Mouse (Mus musculus): ENCODE data around the gene Yaf2.

- peak; percentile 37 for TF ChIP-seq CTCF (IDR thresholded peaks at IDR 0.05; ENCODE audit: control insufficient read depth, insufficient read depth, low read length)
- no peak for TF ChIP-seq POLR2A (IDR thresholded peaks at IDR 0.05; ENCODE audit: borderline replicate concordance, control insufficient read depth, low read depth, low read length)
These were observed 42.4 kb upstream of the Yaf2 start for GRCm38 (mm10) chr15:93379177-93379576.
